Mouse (Mus musculus) MEL (cell line): Measurements from ENCODE around the gene Wnt10a. TPM values are rescaled to one million over a fixed set of nuclear protein-coding genes. Genes with fewer than 3 reads are reported as not detected.
A peak's percentile ranks its signal among the peaks of the same experiment; 100 is the strongest.

Experiments used
- DNase-seq: peaks from one replicate; pipeline ENCODE4 v3.0.0; 2011; ENCODE audit warnings: low read depth, low spot score
- H3K27ac ChIP-seq: 2 replicates; pipeline ENCODE4 v1.5.1; 2012; ENCODE audit warnings: low read depth, mild to moderate bottlenecking, control low read depth, low read length, moderate library complexity; ENCODE audit not compliant: control insufficient read depth
- H3K27me3 ChIP-seq, 2 experiments: fragments of 150-350 bp in 1 of 2; sonication (generic) in 1 of 2; 2 replicates each; pipeline ENCODE4 v1.6.1; 2012; ENCODE audit warnings: low read length in 2 of 2, mild to moderate bottlenecking in 2 of 2, improper control_type of control experiment in 1 of 2, moderate library complexity in 1 of 2; ENCODE audit not compliant: insufficient read depth in 2 of 2, control insufficient read depth in 1 of 2
- H3K36me3 ChIP-seq, 2 experiments: 2 replicates each; pipeline ENCODE4 v1.6.1; 2012 to 2014; ENCODE audit warnings: low read length in 2 of 2, improper control_type of control experiment in 1 of 2, inconsistent platforms in 1 of 2, mild to moderate bottlenecking in 1 of 2; ENCODE audit not compliant: insufficient read depth in 2 of 2, control insufficient read depth in 1 of 2
- H3K4me1 ChIP-seq, 2 experiments: fragments of 150-350 bp in 1 of 2; sonication (generic) in 1 of 2; 2 replicates each; pipeline ENCODE4 v1.6.1; 2012; ENCODE audit warnings: low read length in 2 of 2, improper control_type of control experiment in 1 of 2, mild to moderate bottlenecking in 1 of 2; ENCODE audit not compliant: insufficient read depth in 2 of 2, control insufficient read depth in 1 of 2
- H3K4me3 ChIP-seq, 2 experiments: fragments of 150-350 bp in 1 of 2; sonication (generic) in 1 of 2; 2 replicates each; pipeline ENCODE4 v1.5.1; 2012; ENCODE audit warnings: low read depth in 2 of 2, low read length in 2 of 2, mild to moderate bottlenecking in 2 of 2, moderate library complexity in 2 of 2, control low read depth in 1 of 2, improper control_type of control experiment in 1 of 2; ENCODE audit not compliant: control insufficient read depth in 1 of 2, insufficient read depth in 1 of 2
- H3K79me2 ChIP-seq: 2 replicates; pipeline ENCODE4 v1.6.1; 2012; ENCODE audit warnings: mild to moderate bottlenecking, low read length, moderate library complexity; ENCODE audit not compliant: control insufficient read depth, poor library complexity, insufficient read depth
- H3K9ac ChIP-seq: 2 replicates; pipeline ENCODE4 v1.6.1; 2012; ENCODE audit warnings: low read depth, mild to moderate bottlenecking, control low read depth, low read length, moderate library complexity; ENCODE audit not compliant: control insufficient read depth, poor library complexity, severe bottlenecking
- H3K9me3 ChIP-seq: fragments of 150-350 bp; sonication (generic); replicated peaks from 2 replicates; pipeline ENCODE4 v1.6.1; 2012; ENCODE audit warnings: mild to moderate bottlenecking, low read length, improper control_type of control experiment, moderate library complexity; ENCODE audit not compliant: insufficient read depth
- BHLHE40 ChIP-seq: IDR thresholded peaks from 2 replicates; pipeline ENCODE4 v1.6.1; 2012; ENCODE audit warnings: low read depth, mild to moderate bottlenecking, inconsistent platforms, low read length, improper control_type of control experiment, borderline replicate concordance
- CTCF ChIP-seq, 3 experiments: IDR thresholded peaks in 2 of 3; conservative IDR thresholded peaks in 1 of 3; 2 replicates each; pipeline ENCODE4 v1.5.1; 2011 to 2012; ENCODE audit warnings: low read length in 3 of 3, low read depth in 2 of 3, mild to moderate bottlenecking in 2 of 3, improper control_type of control experiment in 1 of 3, inconsistent platforms in 1 of 3, mixed read lengths in 1 of 3, moderate library complexity in 1 of 3; ENCODE audit not compliant: control insufficient read depth in 1 of 3, insufficient read depth in 1 of 3, poor library complexity in 1 of 3, severe bottlenecking in 1 of 3
- EP300 ChIP-seq, 2 experiments: IDR thresholded peaks; 2 replicates each; pipeline ENCODE4 v1.6.1; 2011; ENCODE audit warnings: improper control_type of control experiment in 2 of 2, low read length in 2 of 2, low read depth in 1 of 2, mild to moderate bottlenecking in 1 of 2
- GABPA ChIP-seq: IDR thresholded peaks from 2 replicates; pipeline ENCODE4 v1.6.1; 2012; ENCODE audit warnings: low read depth, mild to moderate bottlenecking, inconsistent platforms, low read length, improper control_type of control experiment, moderate library complexity
- JUND ChIP-seq: IDR thresholded peaks from 2 replicates; pipeline ENCODE4 v1.6.1; 2011; ENCODE audit warnings: low read depth, mild to moderate bottlenecking, improper control_type of control experiment, low read length
- MAFK ChIP-seq: IDR thresholded peaks from 2 replicates; pipeline ENCODE4 v1.6.1; 2011; ENCODE audit warnings: low read depth, mild to moderate bottlenecking, low read length, improper control_type of control experiment, borderline replicate concordance
- MAZ ChIP-seq: IDR thresholded peaks from 2 replicates; pipeline ENCODE4 v1.6.1; 2012; ENCODE audit warnings: low read depth, mild to moderate bottlenecking, inconsistent platforms, low read length, improper control_type of control experiment
- MEF2A ChIP-seq: IDR thresholded peaks from 2 replicates; pipeline ENCODE4 v1.6.1; 2014; ENCODE audit warnings: low read depth, mild to moderate bottlenecking, inconsistent platforms, low read length, improper control_type of control experiment; ENCODE audit not compliant: poor library complexity, insufficient replicate concordance, severe bottlenecking; ENCODE audit errors: extremely low read depth
- MXI1 ChIP-seq: IDR thresholded peaks from 2 replicates; pipeline ENCODE4 v1.6.1; 2011; ENCODE audit warnings: mild to moderate bottlenecking, low read depth, low read length, improper control_type of control experiment
- NELFE ChIP-seq: IDR thresholded peaks from 2 replicates; pipeline ENCODE4 v1.6.1; 2011; ENCODE audit warnings: low read depth, low read length, improper control_type of control experiment
- NRF1 ChIP-seq: IDR thresholded peaks from 2 replicates; pipeline ENCODE4 v1.6.1; 2014; ENCODE audit warnings: low read depth, mild to moderate bottlenecking, inconsistent platforms, low read length, improper control_type of control experiment, moderate library complexity; ENCODE audit not compliant: poor library complexity, insufficient read depth, severe bottlenecking
- POLR2A ChIP-seq, 2 experiments: IDR thresholded peaks; 2 replicates each; pipeline ENCODE4 v1.6.1; 2011 to 2012; ENCODE audit warnings: low read length in 2 of 2, mild to moderate bottlenecking in 2 of 2, control low read depth in 1 of 2, improper control_type of control experiment in 1 of 2, low read depth in 1 of 2, moderate library complexity in 1 of 2; ENCODE audit not compliant: control insufficient read depth in 1 of 2, insufficient read depth in 1 of 2, poor library complexity in 1 of 2
- POLR2AphosphoS2 ChIP-seq: IDR thresholded peaks from 2 replicates; pipeline ENCODE4 v1.6.1; 2011; ENCODE audit warnings: low read length, improper control_type of control experiment
- RAD21 ChIP-seq: IDR thresholded peaks from 2 replicates; pipeline ENCODE4 v1.6.1; 2011; ENCODE audit warnings: mild to moderate bottlenecking, low read depth, low read length, improper control_type of control experiment
- RCOR1 ChIP-seq: IDR thresholded peaks from 2 replicates; pipeline ENCODE4 v1.6.1; 2012; ENCODE audit warnings: low read depth, mild to moderate bottlenecking, inconsistent platforms, low read length, improper control_type of control experiment
- SIN3A ChIP-seq: IDR thresholded peaks from 2 replicates; pipeline ENCODE4 v1.6.1; 2012; ENCODE audit warnings: low read length, improper control_type of control experiment, inconsistent platforms
- SMC3 ChIP-seq: IDR thresholded peaks from 2 replicates; pipeline ENCODE4 v1.6.1; 2011; ENCODE audit warnings: low read depth, low read length, improper control_type of control experiment
- TAL1 ChIP-seq: IDR thresholded peaks from 2 replicates; pipeline ENCODE4 v1.6.1; 2012; ENCODE audit warnings: mild to moderate bottlenecking, inconsistent platforms, low read length, moderate library complexity, mixed read lengths
- TBP ChIP-seq: IDR thresholded peaks from 2 replicates; pipeline ENCODE4 v1.8.0; 2011; ENCODE audit warnings: low read depth, low read length, improper control_type of control experiment
- USF1 ChIP-seq: IDR thresholded peaks from 2 replicates; pipeline ENCODE4 v1.6.1; 2014; ENCODE audit warnings: low read depth, mild to moderate bottlenecking, inconsistent platforms, low read length, improper control_type of control experiment, moderate library complexity
- ZC3H11A ChIP-seq: IDR thresholded peaks from 2 replicates; pipeline ENCODE4 v1.6.1; 2012; ENCODE audit warnings: low read depth, mild to moderate bottlenecking, inconsistent platforms, low read length, improper control_type of control experiment
- ZKSCAN1 ChIP-seq: IDR thresholded peaks from 2 replicates; pipeline ENCODE4 v1.6.1; 2012; ENCODE audit warnings: low read depth, mild to moderate bottlenecking, inconsistent platforms, low read length, improper control_type of control experiment, moderate library complexity
- ZMIZ1 ChIP-seq: IDR thresholded peaks from 2 replicates; pipeline ENCODE4 v1.6.1; 2012; ENCODE audit warnings: low read depth, mild to moderate bottlenecking, inconsistent platforms, low read length, improper control_type of control experiment, moderate library complexity
- ZNF384 ChIP-seq: IDR thresholded peaks from 2 replicates; pipeline ENCODE4 v1.6.1; 2012; ENCODE audit warnings: low read depth, mild to moderate bottlenecking, inconsistent platforms, low read length, improper control_type of control experiment
- polyA plus RNA-seq, 2 experiments: library from polyadenylated mRNA; stranded (reverse) in 1 of 2; unstranded in 1 of 2; fragments of >175 nt in 1 of 2; fragments of >200 nt in 1 of 2; gene quantifications; 2 replicates each; pipeline versions ENCODE4 v1.2.1 to v1.2.4; 2012; ENCODE audit warnings: low replicate concordance in 2 of 2, low read depth in 1 of 2; ENCODE audit not compliant: insufficient read length in 2 of 2, insufficient read depth in 1 of 2, missing spikeins in 1 of 2
- total RNA-seq: library from RNA; depleted of rRNA; stranded (reverse); fragments of 300-350 nt; gene quantifications from 2 replicates; pipeline ENCODE4 v1.2.3, GENCODE M21; 2012

Wnt10a gene
- total and polyA plus RNA-seq, 3 experiments = not detected

- Histone ChIP-seq H3K4me1 (no peaks in the 10 kb centered on the region), H3K4me3 (no peak overlapping the region), H3K79me2 (no peaks in the 10 kb centered on the region), H3K36me3 (no peaks in the 10 kb centered on the region), H3K27me3 (no peaks in the 10 kb centered on the region; a peak in 1 of 4 replicates), H3K9me3 (no peaks in the 10 kb centered on the region), H3K27ac (no peak overlapping the region), H3K9ac (no peak overlapping the region)
- no peak for DNase-seq
- TF ChIP-seq JUND = no peak
- no peak for TF ChIP-seq SIN3A
- TF ChIP-seq POLR2A (IDR thresholded peaks at IDR 0.05; ENCODE audit: control insufficient read depth in 1 of 2, insufficient read depth in 1 of 2, low read depth in 1 of 2, low read length in 2 of 2, poor library complexity in 1 of 2) = no peak
- TF ChIP-seq GABPA = no peak
- no peak for TF ChIP-seq ZKSCAN1
- no peak for TF ChIP-seq USF1
- no peak for TF ChIP-seq EP300 (IDR thresholded peaks at IDR 0.05; ENCODE audit: low read depth in 1 of 2, low read length in 2 of 2)
- TF ChIP-seq ZNF384 = no peak
- no peak for TF ChIP-seq MEF2A
Measured at GRCm38 (mm10) chr1:74754175-74754785, 37.0 kb upstream of the Wnt10a start.

DNA sequence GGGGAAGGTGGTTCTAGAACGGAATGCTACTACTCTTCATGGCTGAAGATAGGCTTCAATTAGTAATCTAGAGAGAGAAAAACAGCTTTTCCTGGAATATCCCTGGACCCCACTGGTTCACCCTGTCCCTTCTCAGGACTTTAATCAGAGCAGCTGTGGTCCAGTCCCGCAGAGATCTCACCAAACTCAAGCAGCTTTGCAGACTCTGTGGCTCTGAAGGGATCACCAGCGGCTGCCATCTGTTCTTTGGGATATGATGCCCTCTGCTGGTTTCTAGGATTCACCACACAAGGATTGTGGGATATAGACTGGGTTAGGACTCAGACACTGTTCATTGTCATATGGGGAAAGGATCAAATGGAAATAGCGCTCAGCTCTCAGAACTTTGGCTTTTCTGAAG is 31.5 kb upstream of the Wnt10a start:
- no peaks in the 10 kb centered on the region for H3K36me3 ChIP-seq
- TF ChIP-seq ZC3H11A (peak; percentile 35), TBP (no peak), CTCF (IDR thresholded peaks at IDR 0.05 in 2 of 3, conservative IDR thresholded peaks at IDR 0.05 in 1 of 3; ENCODE audit: control insufficient read depth in 1 of 3, insufficient read depth in 1 of 3, low read depth in 2 of 3, low read length in 3 of 3, poor library complexity in 1 of 3, severe bottlenecking in 1 of 3) (peak; percentile 31 to 67 (median 45)), RAD21 (peak; percentile 67), ZKSCAN1 (no peak), SMC3 (peak; percentile 63), ZNF384 (0 out of 2 replicates have a peak, but pooled peaks have one; percentile 8)
- TF ChIP-seq, all 39 proteins: peak for 5
- H3K9ac ChIP-seq = no peak overlapping the region
- no peaks in the 10 kb centered on the region for H3K9me3 ChIP-seq
- H3K4me1 ChIP-seq = no peaks in the 10 kb centered on the region
- H3K27ac ChIP-seq = no peak overlapping the region
- H3K27me3 ChIP-seq = peaks cover 0 to 7% of the 10 kb centered on the region in 2 experiments; a peak in 3 of 4 replicates
- H3K79me2 ChIP-seq = no peaks in the 10 kb centered on the region
- peak; percentile 32 for DNase-seq
- H3K4me3 ChIP-seq = no peak overlapping the region

DNA sequence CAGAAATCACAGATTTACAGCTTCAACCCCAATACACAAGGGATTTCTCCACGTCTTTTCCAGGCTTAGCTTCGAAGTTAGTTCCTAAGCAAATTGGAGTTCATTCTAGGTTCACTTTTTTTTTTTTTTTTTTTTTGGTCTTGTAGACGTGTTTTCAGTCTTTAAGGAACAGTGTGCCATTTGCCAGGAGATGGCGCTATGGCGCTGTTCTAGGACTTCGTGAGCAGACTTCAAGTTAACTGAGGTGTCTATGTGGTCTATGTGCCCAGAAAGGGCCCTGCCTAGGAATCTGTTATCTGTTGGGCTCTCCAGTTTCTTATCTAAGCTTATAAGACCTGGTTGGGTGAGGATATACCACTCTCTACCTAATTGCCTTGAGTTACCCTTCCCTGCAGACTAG is 28.2 kb upstream of the Wnt10a start:
- no peaks in the 10 kb centered on the region for H3K79me2 ChIP-seq
- no peak overlapping the region for H3K27ac ChIP-seq
- no peaks in the 10 kb centered on the region for H3K9me3 ChIP-seq
- H3K4me3 ChIP-seq = no peak overlapping the region
- no peak overlapping the region for H3K9ac ChIP-seq
- 0 out of 4 replicates have a peak, but pooled peaks cover 0 to 4% of the 10 kb centered on the region in 2 experiments for H3K4me1 ChIP-seq
- peak; percentile 91 for DNase-seq
- peaks cover 0 to 7% of the 10 kb centered on the region in 2 experiments; a peak in 2 of 4 replicates for H3K27me3 ChIP-seq
- no peaks in the 10 kb centered on the region for H3K36me3 ChIP-seq
- no peak for TF ChIP-seq MAZ
- TF ChIP-seq NRF1 = no peak
- no peak for TF ChIP-seq ZMIZ1
- peak; percentile 73 for TF ChIP-seq RAD21
- peak; percentile 71 for TF ChIP-seq SMC3
- peak; percentile 23; the same call in 1 of the 2 replicates for TF ChIP-seq SIN3A
- TF ChIP-seq CTCF (IDR thresholded peaks at IDR 0.05 in 2 of 3, conservative IDR thresholded peaks at IDR 0.05 in 1 of 3; ENCODE audit: control insufficient read depth in 1 of 3, insufficient read depth in 1 of 3, low read depth in 2 of 3, low read length in 3 of 3, poor library complexity in 1 of 3, severe bottlenecking in 1 of 3) = peak; percentile 71 to 87 (median 79)
- no peak for TF ChIP-seq NELFE
- no peak for TF ChIP-seq TAL1
- no peak for TF ChIP-seq JUND
- no peak for TF ChIP-seq BHLHE40
- TF ChIP-seq POLR2AphosphoS2 = no peak
- TF ChIP-seq MEF2A = no peak
- TF ChIP-seq MXI1 = no peak
- TF ChIP-seq RCOR1 = no peak
- TF ChIP-seq USF1 = no peak
- TF ChIP-seq MAFK = no peak
